ENCODE assay signal across 21 mouse cellular contexts in genomic region chr15:85479919-85480318, GRCm38 (mm10). TPM values are rescaled to one million over a fixed set of nuclear protein-coding genes. Genes with fewer than 3 reads are reported as not detected.
DNase-seq lines count a peak whose midpoint lies in the region; ATAC-seq lines count a peak whose summit lies in the region.
"Had no signal": no experiment of that assay in that cellular context is flagged by ENCODE, and none has a peak within 500 bp of the region (broad histone marks: within the 10 kb centered on the region; RNA-seq: fewer than 3 reads in every experiment).

No protein-coding gene starts in this region.

- no peaks in the 10 kb centered on the region for H3K4me1 ChIP-seq in heart, embryonic 11.5 days (ENCODE audit: control insufficient read depth, insufficient read depth, low read length)
- peaks cover 37% of the 10 kb centered on the region; the same call in 1 of the 2 replicates for H3K4me1 ChIP-seq in lung, embryonic 15.5 days

- peaks cover 14% of the 10 kb centered on the region for H3K27me3 ChIP-seq in heart, embryonic 11.5 days (ENCODE audit: control insufficient read depth, insufficient read depth, low read length)
- H3K27me3 ChIP-seq in lung, embryonic 15.5 days, result no peaks in the 10 kb centered on the region
- H3K27me3 ChIP-seq: hindbrain, embryonic 15.5 days had no signal

- no peak for ATAC-seq in heart, embryonic 11.5 days (replicated peaks; ENCODE audit: insufficient number of reproducible peaks, low FRiP score, low TSS enrichment)
- ATAC-seq in lung, embryonic 15.5 days (ENCODE audit: borderline replicate concordance, extremely low read depth, low FRiP score, low TSS enrichment), result peak; percentile 63; the same call in 1 of the 2 replicates
- ATAC-seq: activated CD4-positive, CD25-positive, alpha-beta regulatory T cell, adult 4 months had no signal

- DNase-seq in heart, adult 11 months, result peak; percentile 73
- no peak for DNase-seq in lung, postnatal 4 days
- peak; percentile 27 for DNase-seq in ZHBTc4 (ENCODE audit: low read depth, low spot score)
- DNase-seq in lung, postnatal 36 days, result peak; percentile 16
- no peak for DNase-seq in left cerebral cortex, adult 18-20 months (ENCODE audit: low spot score in 2 of 2)
- DNase-seq: B cell, adult 2 months; kidney, adult 11 months; layer of hippocampus, adult 9-11 months had no signal

- WGBS in heart, embryonic 11.5 days (ENCODE audit: insufficient replicate concordance), result 42% methylated on average over 5 of the region's 5 CpGs
- 43% methylated on average over 5 of the region's 5 CpGs for WGBS in lung, embryonic 15.5 days

- no peaks in the 10 kb centered on the region for H3K36me3 ChIP-seq in heart, embryonic 11.5 days (ENCODE audit: control insufficient read depth, insufficient read depth, low read length)
- no peaks in the 10 kb centered on the region for H3K36me3 ChIP-seq in lung, embryonic 15.5 days
- H3K36me3 ChIP-seq: hindbrain, embryonic 15.5 days had no signal

- no peak overlapping the region for H3K4me3 ChIP-seq in heart, embryonic 11.5 days (ENCODE audit: low read depth, low read length)
- no peak overlapping the region for H3K4me3 ChIP-seq in lung, embryonic 15.5 days
- H3K4me3 ChIP-seq: gastrocnemius, adult 2 months; hindbrain, embryonic 15.5 days had no signal

- H3K4me2 ChIP-seq in heart, embryonic 11.5 days, result no peak overlapping the region
- no peak overlapping the region for H3K4me2 ChIP-seq in lung, embryonic 15.5 days
- H3K4me2 ChIP-seq: hindbrain, embryonic 15.5 days had no signal

- H3K9ac ChIP-seq in heart, embryonic 11.5 days (ENCODE audit: low read depth, low read length), result no peak overlapping the region
- no peak overlapping the region for H3K9ac ChIP-seq in lung, embryonic 15.5 days
- H3K9ac ChIP-seq: hindbrain, embryonic 15.5 days had no signal

- H3K27ac ChIP-seq in heart, embryonic 11.5 days (ENCODE audit: low read depth, low read length), result no peak overlapping the region
- H3K27ac ChIP-seq in lung, embryonic 15.5 days, result peak overlapping the region; percentile 58
- H3K27ac ChIP-seq: gastrocnemius, adult 2 months; hindbrain, embryonic 15.5 days had no signal

- no peaks in the 10 kb centered on the region for H3K9me3 ChIP-seq in heart, embryonic 11.5 days (replicated peaks; ENCODE audit: control insufficient read depth, low read length)
- no peaks in the 10 kb centered on the region for H3K9me3 ChIP-seq in lung, embryonic 15.5 days
- H3K9me3 ChIP-seq: hindbrain, embryonic 15.5 days had no signal

RNA-seq across cellular contexts. Expression of gene 7530416G11Rik, which starts 23.1 kb away (rescaled TPM):
- not detected in 2 replicates for polyA plus RNA-seq in heart, embryonic 11.5 days (2014; fragmentation: Nextera tagmentation; extraction: Ambion mirVana)
- polyA plus RNA-seq in lung, embryonic 15.5 days (2015; fragmentation: Nextera tagmentation; extraction: Ambion mirVana), result not detected in 2 replicates
- total RNA-seq in left cerebral cortex, adult 18-20 months (2021), result not detected
- total RNA-seq: adrenal gland, postnatal 36 days; gastrocnemius, adult 2 months; granulocyte monocyte progenitor cell, adult 5-6 weeks; left cerebral cortex, postnatal 10 days had no signal
- polyA plus RNA-seq: activated CD4-positive, CD25-positive, alpha-beta regulatory T cell, adult 4 months; cortical plate, adult 2 months; heart, embryonic 14.5 days; hindbrain, embryonic 15.5 days; limb, embryonic 14.5 days; liver, embryonic 16.5 days; thymus, postnatal 0 days had no signal

Comparison
In these comparisons a context has a peak if more than half of its experiments do, and no peak if none do; other contexts are left out.
1. DNase-seq: peak in heart, adult 11 months (single experiment), ZHBTc4 (single experiment) and lung, postnatal 36 days (single experiment); none in lung, postnatal 4 days (0 of 2) and left cerebral cortex, adult 18-20 months (0 of 2).